Mouse (Mus musculus): Measurements from ENCODE around the gene Os9. TPM values are rescaled to one million over a fixed set of nuclear protein-coding genes. Genes with fewer than 3 reads are reported as not detected.

Os9 gene
- total RNA-seq, 1 experiment from 2014 or later: 108 TPM

DNA sequence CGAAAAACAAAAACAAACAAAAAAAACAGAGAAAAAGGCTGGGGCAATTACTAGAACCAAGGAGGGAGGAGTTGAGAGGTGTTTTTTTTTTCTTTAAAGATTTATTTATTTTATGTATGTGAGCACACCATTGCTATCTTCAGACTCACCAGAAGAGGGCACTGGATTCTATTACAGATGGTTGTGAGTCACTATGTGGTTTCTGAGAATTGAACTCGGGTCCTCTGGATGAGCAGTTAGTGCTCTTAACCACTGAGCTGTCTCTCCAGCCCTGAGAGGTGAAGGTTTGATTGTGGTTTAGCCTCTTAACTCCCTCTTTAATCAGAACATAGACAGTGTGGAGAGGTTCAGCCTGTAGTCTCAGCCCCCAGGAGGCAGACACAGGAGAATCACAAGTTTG is 5.9 kb downstream of the Os9 start:
- no peak for DNase-seq

DNA sequence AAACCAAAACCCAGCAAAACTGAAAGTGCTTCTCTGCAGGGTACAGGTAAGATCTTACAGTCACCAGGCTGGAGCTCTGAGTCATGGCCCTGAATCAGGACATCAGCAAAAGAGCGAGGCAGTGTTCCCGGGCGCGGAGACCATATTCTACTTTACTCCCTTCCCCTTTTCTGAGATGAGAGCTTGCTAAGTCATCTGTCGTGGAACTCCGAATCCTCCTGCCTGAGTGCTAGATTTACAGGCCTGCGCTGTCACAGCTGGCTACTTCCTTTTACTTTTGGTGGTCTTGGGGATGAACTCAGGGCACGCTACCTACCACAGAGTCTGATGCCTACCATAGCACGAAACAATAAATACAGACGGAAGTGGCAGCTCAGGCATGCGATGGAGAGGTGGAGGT is 6.5 kb downstream of the Os9 start:
- no peak for DNase-seq

DNA sequence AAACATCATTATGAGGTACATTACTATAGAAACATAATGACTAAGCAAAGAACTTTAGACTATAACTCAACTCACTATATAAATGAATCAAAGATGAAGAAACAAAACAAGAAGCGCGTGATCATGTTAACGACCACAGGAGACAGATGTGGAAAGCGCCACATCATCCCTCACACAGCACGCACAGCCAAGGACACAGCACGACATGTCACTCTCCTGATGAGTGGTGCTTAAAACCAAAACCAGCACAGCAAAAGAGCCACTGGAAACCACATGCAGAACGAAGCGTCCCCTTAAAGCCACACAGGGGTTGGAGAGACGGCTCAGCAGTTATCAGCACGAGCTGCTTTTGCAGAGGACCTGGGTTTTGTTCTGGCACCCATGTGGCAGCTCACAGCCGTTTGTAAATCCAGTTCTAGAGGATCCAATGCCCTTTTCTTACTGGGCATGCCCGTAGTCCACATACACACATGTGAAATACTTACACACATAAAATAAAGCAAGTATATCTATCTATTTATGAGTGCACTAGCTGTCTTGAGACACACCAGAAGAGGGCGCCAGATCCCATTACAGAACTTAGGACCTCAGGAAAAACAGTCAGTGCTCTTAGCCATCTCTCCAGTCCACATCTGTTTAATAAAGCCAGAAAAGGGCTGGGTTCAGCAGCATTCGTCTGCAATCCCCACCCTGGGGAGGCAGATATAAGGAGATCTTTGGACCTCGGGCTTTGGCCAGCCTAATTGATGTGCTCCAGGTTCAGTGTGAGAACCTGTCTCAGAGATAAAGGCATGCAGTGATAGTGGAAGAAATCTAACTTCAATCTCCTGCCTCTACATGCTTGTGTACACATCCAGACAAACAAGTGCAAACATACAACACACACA is 9.7 kb downstream of the Os9 start:
- DNase-seq: no peak

DNA sequence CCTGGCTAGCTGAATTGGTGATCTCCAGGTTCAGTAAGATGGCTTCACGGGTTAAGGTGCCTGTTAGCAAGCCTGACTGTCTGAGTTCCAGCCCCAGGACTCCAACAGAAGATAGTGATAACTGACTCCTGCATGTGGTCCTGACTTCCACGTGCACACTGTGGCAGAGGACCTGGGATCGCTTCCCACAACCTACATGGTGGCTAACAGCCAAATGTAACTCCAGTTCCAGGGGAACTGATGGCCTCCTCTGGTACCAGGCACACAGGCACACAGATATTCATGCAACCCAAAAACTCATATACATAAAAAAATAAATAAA is 12.7 kb downstream of the Os9 start:
- DNase-seq: no peak

DNA sequence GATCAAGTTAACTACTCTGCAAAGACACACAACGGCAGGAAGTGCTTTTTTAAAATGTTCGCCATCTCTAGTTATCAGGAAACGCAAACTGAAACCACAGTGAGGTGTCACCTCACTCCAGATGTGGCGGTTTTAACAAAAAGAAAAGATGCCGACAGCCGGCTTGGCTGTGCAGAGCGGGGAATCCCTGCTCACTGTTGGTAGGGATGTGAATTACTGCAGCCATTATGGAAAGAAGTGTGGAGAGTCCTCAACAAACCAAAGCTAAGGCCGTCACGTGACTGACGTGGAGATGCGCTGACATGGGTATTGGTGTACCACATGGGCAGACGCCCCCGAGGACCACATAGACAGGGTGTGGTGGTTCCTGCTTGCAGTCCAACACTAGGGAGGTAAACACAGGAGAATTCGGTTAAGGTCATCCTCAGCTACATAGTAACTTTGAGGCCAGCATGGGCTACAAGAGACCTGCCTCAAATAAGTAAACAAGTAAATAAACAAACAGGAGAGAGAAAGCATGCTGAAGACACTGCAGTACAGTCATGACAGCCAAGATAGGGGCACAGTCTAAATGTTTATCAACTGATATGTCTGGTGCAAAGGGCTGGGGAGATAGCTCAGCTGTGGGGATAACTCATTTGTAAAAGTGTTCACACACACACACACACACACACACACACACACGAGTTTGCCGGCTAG is 13.2 kb downstream of the Os9 start:
- DNase-seq: no peak

DNA sequence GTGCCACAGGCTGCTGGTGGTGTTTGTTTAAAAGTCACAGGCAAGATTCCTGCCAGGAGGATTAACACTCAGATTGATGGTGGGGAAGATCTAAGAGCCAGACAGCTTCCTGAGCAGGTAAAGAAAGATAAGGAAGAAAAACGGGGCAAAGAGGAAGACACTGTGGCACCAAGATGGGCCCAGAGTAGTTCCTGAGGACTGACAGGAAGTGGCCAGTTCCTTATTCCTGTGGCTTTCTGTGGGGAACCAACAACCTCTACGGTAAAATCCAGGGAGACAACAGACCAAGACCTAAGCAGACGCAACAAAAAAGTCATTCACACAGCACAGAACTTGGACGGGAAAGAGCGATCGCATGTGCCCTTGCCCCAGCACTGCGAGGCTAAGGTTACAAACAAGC is 17.3 kb downstream of the Os9 start:
- DNase-seq: no peak

DNA sequence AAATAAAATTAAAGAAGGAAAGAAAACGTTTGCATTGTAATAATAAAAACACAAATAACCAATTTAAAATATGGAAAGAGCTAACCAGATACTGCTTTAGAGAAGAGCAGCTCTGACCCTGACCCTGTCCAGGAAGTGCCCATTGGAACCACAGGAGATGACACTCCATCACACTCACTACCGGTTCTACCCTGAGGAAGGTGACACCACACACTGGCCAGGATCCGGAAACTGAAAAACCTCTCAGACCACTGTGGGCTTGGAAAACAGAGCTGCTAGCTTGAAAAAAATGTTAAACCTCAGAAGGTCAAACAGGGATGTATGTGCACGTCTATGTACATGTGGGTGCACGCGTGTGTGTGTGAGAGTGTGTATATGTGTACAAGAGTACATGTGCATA is 19.8 kb downstream of the Os9 start:
- no peak for DNase-seq

DNA sequence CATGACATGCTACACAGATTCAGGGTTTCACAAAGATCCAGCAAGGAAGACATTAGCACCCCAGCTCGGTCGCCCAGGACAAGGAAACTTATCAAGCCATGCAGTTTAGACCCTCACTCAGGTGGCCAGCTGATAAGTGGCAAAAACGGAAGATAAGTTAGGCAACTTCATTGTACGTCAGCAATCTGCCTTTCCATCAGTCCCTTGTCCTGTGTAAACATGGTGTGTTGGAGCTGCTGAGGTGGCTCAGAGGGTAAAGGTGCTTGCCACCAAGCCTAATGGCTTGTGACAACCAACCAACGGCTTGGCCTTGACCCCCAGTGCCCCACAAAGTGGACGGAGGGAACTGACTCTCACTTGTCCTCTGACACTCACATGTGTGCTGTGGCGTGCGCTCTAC is 20.5 kb downstream of the Os9 start:
- DNase-seq: no peak

DNA sequence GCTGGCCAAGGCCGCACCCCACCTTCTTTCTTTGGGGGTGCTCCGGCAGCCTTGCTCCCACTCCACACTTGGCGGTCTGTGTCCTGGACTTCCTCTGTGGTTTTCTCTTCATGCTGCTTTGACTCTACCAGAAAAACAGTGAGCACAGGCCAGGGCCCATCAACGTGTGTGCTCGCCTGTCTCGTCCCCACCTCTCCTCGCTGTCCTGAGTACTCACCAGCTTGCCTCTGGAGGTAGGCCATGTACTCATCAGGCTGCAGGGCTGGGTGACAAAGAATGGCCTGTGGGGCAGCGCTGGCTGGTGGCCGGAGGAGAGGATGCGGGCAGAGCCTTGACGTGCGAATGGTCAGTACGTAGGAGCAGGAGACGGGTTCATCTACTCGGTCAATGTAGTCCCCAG is 21.1 kb downstream of the Os9 start:
- DNase-seq: no peak

DNA sequence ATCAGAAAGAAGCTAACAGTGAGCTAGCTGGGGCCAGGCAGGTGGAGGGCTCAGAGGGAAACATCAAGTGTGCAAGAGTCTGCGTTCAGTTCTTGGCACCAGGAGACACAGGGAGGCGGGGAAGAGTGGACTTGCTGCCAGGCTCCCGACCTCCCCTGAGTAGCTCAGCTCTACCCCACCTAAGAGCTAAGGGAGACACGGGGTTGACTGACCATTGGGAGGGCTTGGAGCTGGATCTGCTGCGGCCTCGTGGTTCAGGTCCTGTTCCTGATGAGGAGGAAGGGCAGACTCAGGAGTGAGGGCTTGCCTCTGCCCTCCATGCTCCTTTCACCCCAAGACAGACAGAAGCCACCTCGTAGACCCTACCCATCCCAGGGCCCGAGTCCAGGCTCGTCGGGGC is 21.7 kb downstream of the Os9 start:
- DNase-seq: no peak

DNA sequence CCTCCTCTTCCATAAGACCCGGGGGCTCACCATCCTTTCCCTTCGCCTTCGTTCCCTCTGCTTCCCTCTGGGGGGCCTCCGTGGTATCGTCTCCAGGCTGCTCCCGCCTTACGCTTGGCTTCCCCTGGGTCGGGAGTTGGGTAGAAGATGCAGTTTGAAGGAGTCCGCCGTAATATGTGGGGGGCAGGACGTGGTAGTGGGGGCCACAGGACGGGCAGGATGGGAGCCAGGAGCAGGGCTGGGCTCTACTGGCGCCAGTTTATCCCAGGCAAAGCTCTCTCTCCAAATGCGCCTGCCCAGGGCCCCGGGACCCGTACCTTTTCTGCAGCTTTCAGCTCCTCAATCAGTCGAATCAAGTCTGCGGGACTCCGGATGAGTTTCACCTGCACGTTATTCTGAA is 22.4 kb downstream of the Os9 start:
- DNase-seq: no peak

DNA sequence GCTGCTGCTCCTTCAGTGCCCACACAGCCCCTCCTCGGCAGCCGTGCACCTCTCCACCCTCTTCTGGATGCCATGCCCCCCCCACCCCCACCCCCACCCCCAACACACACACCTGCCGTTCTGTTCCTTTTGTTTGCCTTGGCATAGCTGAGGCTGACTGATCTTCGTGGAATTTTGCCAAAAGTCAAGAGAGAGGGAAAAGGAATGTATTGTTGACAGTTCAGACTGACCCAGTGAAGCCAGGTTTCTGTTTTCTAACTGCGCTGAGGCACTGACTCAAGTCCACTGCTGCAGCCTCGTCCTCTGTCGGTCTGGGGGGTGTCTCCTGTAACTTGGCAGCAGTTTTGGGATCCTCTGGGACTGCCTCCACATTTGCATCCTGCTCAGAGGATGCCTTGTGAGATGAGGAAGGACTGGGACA is 26.5 kb downstream of the Os9 start:
- no peak for DNase-seq

DNA sequence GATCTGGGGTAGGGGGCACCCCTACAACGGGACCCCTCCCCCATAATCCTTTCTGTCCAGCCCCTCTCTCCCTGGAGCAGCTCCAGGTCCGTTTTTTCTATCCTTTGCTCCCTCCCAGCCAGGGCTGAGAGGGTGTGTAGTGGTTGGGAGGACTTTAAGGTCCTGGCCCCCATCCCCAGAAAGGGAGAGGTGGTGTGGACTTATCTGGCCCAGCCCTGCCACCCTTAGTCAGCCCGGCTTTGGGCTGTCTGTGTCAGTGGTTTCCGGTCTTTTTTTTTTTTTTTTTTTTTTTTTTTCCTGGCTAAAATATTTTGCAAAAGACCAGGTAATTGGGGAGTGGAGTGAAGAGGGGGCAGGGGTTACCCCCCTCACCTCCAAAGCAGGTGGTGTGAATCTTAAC is 28.2 kb downstream of the Os9 start:
- DNase-seq: no peak

DNA sequence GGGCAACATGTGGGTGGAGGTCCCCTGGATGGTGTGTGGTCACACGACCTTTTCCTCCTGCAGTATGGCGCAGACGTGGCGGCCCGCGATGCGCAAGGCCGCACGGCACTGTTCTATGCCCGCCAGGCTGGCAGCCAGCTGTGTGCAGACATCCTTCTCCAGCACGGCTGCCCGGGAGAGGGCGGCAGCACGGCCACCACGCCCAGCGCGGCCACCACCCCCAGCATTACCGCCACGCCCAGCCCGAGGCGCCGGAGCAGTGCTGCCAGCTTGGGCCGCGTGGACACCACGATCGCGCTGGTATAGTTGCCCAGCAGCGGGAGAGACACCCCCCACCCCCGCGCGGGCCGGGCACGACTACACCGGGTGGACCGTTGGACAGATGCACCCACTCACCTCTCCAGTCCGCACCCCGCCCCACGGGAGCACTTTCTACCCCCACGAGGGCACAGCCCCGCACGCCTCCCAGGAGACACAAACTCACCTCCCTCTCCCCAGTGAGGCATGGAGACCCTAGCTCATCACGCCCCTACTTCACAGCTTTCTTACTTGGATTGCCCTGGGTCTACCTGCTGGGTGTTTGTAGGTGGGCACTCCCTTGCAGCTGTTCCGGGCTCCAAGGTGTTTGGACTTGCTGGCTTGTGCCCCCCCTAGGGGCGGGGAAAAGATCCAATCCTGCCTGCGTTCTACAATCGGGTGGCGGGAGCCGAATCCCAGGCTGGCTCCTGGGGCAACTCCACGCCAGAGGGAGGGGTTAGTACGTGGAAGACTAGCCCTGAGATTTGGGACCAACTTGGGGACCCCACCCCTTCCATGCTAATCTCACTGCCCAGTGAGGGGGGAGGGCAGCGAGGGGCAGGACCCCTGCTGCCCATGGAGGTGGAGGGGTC is 29.2 kb downstream of the Os9 start:
- DNase-seq: peak; percentile 80

DNA sequence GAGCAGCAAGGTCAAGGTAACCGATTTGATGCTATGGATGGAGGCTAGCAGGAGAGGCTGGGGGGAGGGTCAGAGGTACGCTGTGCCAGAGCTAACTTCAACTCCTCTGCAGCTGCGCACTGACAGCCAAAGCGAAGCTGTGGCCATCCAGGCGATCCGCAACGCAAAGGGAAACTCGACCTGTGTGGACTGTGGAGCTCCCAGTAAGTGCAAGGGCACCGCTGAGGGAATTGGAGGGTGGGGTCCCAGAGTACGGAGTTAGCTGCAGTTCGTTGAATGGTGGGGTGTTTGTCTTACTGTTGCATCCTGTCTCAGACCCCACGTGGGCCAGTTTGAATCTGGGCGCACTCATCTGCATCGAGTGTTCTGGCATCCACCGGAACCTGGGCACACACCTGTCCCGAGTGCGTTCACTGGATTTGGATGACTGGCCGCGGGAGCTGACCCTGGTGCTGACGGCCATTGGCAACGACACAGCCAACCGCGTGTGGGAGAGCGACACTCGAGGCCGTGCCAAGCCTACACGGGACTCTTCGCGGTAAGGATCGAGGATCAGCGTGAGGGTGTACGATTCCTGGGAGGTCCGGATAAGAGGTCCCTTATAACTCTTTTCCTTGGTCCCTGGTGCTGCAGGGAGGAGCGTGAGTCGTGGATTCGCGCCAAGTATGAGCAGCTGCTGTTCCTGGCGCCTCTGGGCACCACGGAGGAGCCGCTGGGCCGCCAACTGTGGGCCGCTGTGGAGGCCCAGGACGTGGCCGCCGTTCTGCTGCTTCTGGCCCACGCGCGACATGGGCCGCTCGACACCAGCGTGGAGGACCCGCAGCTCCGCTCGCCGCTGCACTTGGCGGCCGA is 30.1 kb downstream of the Os9 start:
- peak; percentile 81 for DNase-seq

DNA sequence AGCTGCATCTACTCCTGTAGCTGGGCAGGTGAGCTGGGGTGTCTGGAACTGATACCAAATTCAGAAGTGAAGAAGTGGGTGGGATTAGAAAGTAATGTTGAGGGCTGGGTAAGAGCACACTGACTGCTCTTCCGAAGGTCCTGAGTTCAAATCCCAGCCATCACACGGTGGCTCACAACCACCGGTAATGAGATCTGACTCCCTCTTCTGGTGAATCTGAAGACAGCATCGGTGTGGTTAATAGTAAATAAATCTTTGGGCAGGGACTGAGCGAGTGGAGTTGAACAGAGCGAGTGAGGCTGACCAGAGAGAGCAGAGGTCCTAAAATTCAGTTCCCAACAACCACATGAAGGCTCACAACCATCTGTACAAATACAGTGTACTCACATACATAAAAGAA is 35.3 kb downstream of the Os9 start:
- no peak for DNase-seq

DNA sequence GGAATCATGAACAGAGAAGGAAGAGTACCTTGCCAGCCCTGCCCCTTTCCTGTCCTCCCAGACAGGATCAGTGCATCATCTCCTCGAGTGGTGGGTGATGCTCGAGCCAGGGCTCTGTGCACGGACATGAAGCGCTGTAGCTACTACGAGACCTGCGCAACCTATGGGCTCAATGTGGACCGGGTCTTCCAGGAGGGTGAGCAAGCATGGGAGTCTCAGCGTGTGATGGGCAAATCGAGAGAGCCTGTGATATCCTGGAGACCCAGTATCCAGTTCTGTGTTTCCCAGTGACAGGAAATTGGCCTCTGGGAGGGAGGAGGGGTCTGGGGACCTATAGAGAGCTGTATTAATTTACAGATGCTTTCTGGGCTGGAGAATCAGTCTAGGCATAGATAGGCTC is 35.9 kb downstream of the Os9 start:
- no peak for DNase-seq

DNA sequence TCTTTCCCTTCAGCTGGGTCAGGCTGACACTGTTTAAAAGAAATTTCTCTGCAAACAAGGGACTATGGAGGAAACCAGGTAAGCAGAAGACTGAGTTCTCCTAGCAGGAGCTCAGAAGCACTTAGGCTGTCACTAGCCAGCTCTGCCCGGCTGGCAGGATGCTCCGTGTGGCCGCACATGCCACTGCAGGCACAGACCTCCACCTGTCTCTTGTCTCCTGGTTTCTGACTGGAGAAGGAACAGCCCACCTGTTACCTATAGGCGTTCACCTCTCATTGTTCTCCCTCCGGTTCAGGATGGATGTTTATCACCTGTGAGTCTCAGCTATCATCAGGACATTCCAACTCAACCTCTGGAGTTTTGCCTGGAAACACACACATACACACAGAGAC is 37.0 kb downstream of the Os9 start:
- no peak for DNase-seq

DNA sequence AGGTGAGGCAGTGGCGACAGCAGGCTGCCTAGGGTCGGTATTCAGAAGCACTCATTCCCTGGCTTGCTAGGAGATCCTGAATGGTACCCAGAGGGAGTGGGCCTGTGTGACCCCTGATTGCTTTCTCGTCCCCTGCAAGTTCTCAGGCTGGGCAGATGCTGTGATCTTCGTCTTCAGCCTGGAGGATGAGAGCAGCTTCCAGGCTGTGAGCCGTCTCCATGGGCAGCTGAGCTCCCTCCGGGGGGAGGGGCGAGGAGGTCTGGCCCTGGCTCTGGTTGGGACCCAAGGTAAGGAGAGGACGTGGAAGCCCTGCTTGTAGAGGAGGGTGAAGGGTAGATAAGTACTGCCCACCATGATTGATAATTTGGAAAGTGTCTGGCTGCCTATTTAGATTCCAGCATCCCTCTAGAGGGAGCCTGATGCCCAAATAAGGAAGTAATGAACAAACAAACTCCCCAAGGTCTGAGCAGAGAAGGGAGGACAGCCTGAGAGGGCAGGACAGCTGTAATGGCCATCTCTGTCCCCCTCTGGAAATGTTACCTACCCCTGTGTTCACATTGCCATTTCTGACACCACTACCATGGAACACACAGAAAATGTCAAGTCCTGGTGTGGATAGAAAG is 37.5 kb downstream of the Os9 start:
- DNase-seq: no peak

DNA sequence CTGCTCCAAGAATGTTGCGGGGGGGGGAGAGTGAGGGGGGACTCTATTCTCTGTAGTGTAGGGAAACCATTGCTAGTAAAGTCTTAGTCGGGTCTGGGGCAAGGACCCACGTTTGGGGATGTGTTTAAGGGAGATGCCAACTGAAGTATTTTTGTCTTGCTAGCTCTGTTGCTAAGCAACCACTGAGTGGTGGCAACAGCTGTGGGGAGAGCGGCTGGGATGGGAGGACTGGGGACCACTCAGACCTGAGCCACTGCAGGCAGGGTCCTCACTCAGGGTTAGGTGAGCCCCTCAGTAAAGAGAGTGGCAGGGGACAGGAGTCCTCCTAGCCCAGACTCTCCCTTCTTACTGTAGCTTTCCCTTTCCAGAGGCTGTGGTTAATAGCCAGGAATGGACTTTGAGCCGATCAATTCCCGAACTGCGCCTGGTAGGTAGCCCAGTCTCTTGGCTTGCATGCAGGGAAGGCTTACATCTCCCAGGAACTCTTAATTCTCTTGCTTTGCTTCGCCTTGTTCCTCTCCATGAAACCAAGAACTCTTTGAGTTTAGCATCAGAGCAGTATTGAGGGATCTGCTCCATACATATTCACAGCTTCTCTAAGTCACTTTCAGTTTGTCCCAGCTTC is 38.8 kb downstream of the Os9 start:
- DNase-seq: no peak

Measured in adrenal gland, postnatal 14 days (tissue).